Mouse (Mus musculus) CH12F3 (cell line): ENCODE data around the gene Comp.

Source experiments
- in situ Hi-C: fragments of 300-500 bp; cut with MboI; formaldehyde crosslinking; loops from 2 replicates; pipeline ENCODE4 v1.14.3; 2020; ENCODE audit warnings: low sequenced_read_pairs

The Comp gene

GRCm38 (mm10) chr8:70395649-70396048 is 22.3 kb downstream of the Comp start:
- in situ Hi-C loops, result no loop called here

- in situ Hi-C loops, result no loop called here
Measured at GRCm38 (mm10) chr8:70396184-70396583, 22.8 kb downstream of the Comp start.

- in situ Hi-C loops, result no loop called here
Measured at GRCm38 (mm10) chr8:70397611-70398563, 24.5 kb downstream of the Comp start.

GRCm38 (mm10) chr8:70404212-70404611 is 30.9 kb downstream of the Comp start:
- in situ Hi-C loops, result no loop called here

GRCm38 (mm10) chr8:70405189-70405588 is 31.8 kb downstream of the Comp start:
- in situ Hi-C loops, result no loop called here

GRCm38 (mm10) chr8:70406427-70407069 is 33.2 kb downstream of the Comp start:
- in situ Hi-C loops, result no loop called here

GRCm38 (mm10) chr8:70408301-70408700 is 34.9 kb downstream of the Comp start:
- in situ Hi-C loops, result no loop called here

GRCm38 (mm10) chr8:70409019-70409418 is 35.7 kb downstream of the Comp start:
- in situ Hi-C loops, result no loop called here

- in situ Hi-C loops, result no loop called here
Measured at GRCm38 (mm10) chr8:70409455-70409871, 36.1 kb downstream of the Comp start.

- in situ Hi-C loops, result loop anchor here (10.0 kb wide), 1 partner anchor 95 kb away; the partner anchor contains the start of gene Rex1bd
Measured at GRCm38 (mm10) chr8:70410281-70410680, 36.9 kb downstream of the Comp start.

GRCm38 (mm10) chr8:70414310-70414946 is 41.1 kb downstream of the Comp start:
- in situ Hi-C loops, result loop anchor here (10.0 kb wide), 1 partner anchor 90 kb away; the partner anchor contains the start of gene Rex1bd

GRCm38 (mm10) chr8:70415540-70416451 is 42.4 kb downstream of the Comp start:
- in situ Hi-C loops, result loop anchor here (10.0 kb wide), 1 partner anchor 89 kb away; the partner anchor contains the start of gene Rex1bd

- in situ Hi-C loops, result loop anchor here (10.0 kb wide), 1 partner anchor 88 kb away; the partner anchor contains the start of gene Rex1bd
Measured at GRCm38 (mm10) chr8:70416941-70417340, 43.6 kb downstream of the Comp start.

- in situ Hi-C loops, result loop anchor here (10.0 kb wide), 1 partner anchor 87 kb away; the partner anchor contains the start of gene Rex1bd
Measured at GRCm38 (mm10) chr8:70417914-70418313, 44.6 kb downstream of the Comp start.

GRCm38 (mm10) chr8:70418954-70419353 is 45.6 kb downstream of the Comp start:
- in situ Hi-C loops, result loop anchor here (10.0 kb wide), 1 partner anchor 86 kb away; the partner anchor contains the start of gene Rex1bd

- in situ Hi-C loops, result loop anchor here (10.0 kb wide), 1 partner anchor 85 kb away; the partner anchor contains the start of gene Rex1bd
Measured at GRCm38 (mm10) chr8:70419879-70420643, 46.7 kb downstream of the Comp start.

GRCm38 (mm10) chr8:70421349-70422104 is 48.2 kb downstream of the Comp start:
- in situ Hi-C loops, result no loop called here

GRCm38 (mm10) chr8:70422722-70423121 is 49.4 kb downstream of the Comp start:
- in situ Hi-C loops, result no loop called here
